Mouse (Mus musculus) forebrain, embryonic 10.5 days (tissue): ENCODE data around the gene Tnfaip2. TPM values are rescaled to one million over a fixed set of nuclear protein-coding genes. Genes with fewer than 3 reads are reported as not detected.

Experiments used
- DNase-seq: peaks from one replicate; pipeline ENCODE4 v3.0.0-alpha.2; 2017; ENCODE audit warnings: low spot score; ENCODE audit errors: extremely low spot score
- H3K27ac ChIP-seq: fragments of 300-500 bp; sonication (generic); 2 replicates; pipeline ENCODE4 v1.5.1; 2016; ENCODE audit warnings: mild to moderate bottlenecking
- H3K27me3 ChIP-seq: fragments of 300-500 bp; sonication (generic); 2 replicates; pipeline ENCODE4 v1.6.1; 2016; ENCODE audit warnings: mild to moderate bottlenecking; ENCODE audit not compliant: poor library complexity, severe bottlenecking
- H3K36me3 ChIP-seq: fragments of 300-500 bp; sonication (generic); replicated peaks from 2 replicates; pipeline ENCODE4 v1.6.1; 2016; ENCODE audit warnings: mild to moderate bottlenecking, moderate library complexity
- H3K4me1 ChIP-seq: fragments of 300-500 bp; sonication (generic); 2 replicates; pipeline ENCODE4 v1.6.1; 2016
- H3K4me3 ChIP-seq: fragments of 300-500 bp; sonication (generic); 2 replicates; pipeline ENCODE4 v1.5.1; 2016; ENCODE audit warnings: mild to moderate bottlenecking, moderate library complexity
- H3K9me3 ChIP-seq: fragments of 300-500 bp; sonication (generic); 2 replicates; pipeline ENCODE4 v1.6.1; 2016; ENCODE audit warnings: mild to moderate bottlenecking, moderate library complexity
- WGBS: fragments of 180-500 bp; shearing (Covaris S2); methylation state at CpG from one replicate; pipeline ENCODE4 v1.1.7; 2016; 5-methylcytosine and 5-hydroxymethylcytosine counted together
- polyA plus RNA-seq: library from polyadenylated mRNA; unstranded; fragments of >200 nt; fragmentation: Nextera tagmentation; extraction: Ambion mirVana; gene quantifications from 2 replicates; pipeline ENCODE4 v1.2.1, GENCODE M21; 2016

The Tnfaip2 gene
- polyA plus RNA-seq, 1 experiment from 2014 or later: 2.1 TPM

- no peak overlapping the region for H3K27ac ChIP-seq
- no peak overlapping the region for H3K4me3 ChIP-seq
- 76% methylated on average over 5 of the region's 5 CpGs for WGBS
- peaks cover 100% of the 10 kb centered on the region for H3K27me3 ChIP-seq
- no peaks in the 10 kb centered on the region for H3K36me3 ChIP-seq
- DNase-seq: no peak
- no peaks in the 10 kb centered on the region for H3K9me3 ChIP-seq
- peaks cover 43% of the 10 kb centered on the region for H3K4me1 ChIP-seq
These were observed 22.4 kb upstream of the Tnfaip2 start for GRCm38 (mm10) chr12:111419918-111420317.

DNA sequence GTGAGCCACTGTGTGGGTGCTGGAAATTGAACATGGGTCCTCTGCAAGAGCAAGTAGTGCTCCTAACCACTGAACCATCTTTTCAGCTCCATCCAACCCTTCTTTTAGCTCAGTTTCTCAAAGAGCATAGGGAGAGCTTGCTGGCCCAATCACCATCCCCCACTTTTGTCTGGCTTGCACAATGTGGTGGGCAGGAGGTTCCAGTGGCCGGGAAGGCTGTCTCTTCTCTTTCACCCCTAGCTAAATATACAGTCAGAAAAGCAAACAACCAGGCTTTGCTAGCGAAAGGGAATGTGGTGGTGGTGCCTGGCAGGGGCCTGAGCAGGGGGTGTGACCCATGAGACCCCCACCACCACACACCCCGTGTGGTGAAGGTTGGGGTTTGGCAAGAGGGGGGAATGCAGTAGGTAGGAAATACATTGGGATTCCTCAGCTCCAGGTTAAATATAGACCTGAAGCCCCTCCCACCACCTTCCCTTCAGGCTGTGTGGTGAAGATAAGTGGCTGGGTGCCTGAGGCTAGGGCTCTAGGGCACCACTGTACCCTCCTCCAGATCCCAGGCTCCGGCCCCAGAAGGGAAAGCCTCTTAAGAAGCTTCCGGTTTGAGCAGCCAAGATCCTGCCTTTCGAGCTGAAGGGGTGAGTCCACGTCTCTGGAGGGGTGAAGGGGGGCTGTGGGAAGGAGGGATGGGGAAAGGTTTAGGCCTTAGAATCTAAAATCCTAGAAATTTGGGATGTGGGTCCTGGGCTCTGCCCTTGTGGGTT lies 21.1 kb upstream of the Tnfaip2 start:
- no peak for DNase-seq
- 49% methylated on average over 7 of the region's 7 CpGs for WGBS
- Histone ChIP-seq H3K4me1 (peaks cover 53% of the 10 kb centered on the region), H3K27ac (no peak overlapping the region), H3K36me3 (no peaks in the 10 kb centered on the region), H3K27me3 (peaks cover 100% of the 10 kb centered on the region), H3K4me3 (no peak overlapping the region), H3K9me3 (no peaks in the 10 kb centered on the region)

- Histone ChIP-seq H3K4me1 (peaks cover 39% of the 10 kb centered on the region), H3K36me3 (no peaks in the 10 kb centered on the region), H3K27ac (no peak overlapping the region), H3K9me3 (no peaks in the 10 kb centered on the region), H3K27me3 (peaks cover 100% of the 10 kb centered on the region), H3K4me3 (peak overlapping the region; percentile 41; the same call in 1 of the 2 replicates)
- WGBS: 36% methylated on average over 5 of the region's 5 CpGs
- DNase-seq: no peak
These were observed 19.4 kb upstream of the Tnfaip2 start for GRCm38 (mm10) chr12:111422852-111423251.

- WGBS: 2% methylated on average over 43 of the region's 43 CpGs
- H3K4me1 ChIP-seq: peaks cover 39% of the 10 kb centered on the region
- H3K36me3 ChIP-seq: no peaks in the 10 kb centered on the region
- no peaks in the 10 kb centered on the region for H3K9me3 ChIP-seq
- no peak for DNase-seq
- H3K4me3 ChIP-seq: peak overlapping the region; percentile 41
- H3K27ac ChIP-seq: no peak overlapping the region
- peaks cover 100% of the 10 kb centered on the region for H3K27me3 ChIP-seq
These were observed 18.6 kb upstream of the Tnfaip2 start for GRCm38 (mm10) chr12:111423570-111424129.

DNA sequence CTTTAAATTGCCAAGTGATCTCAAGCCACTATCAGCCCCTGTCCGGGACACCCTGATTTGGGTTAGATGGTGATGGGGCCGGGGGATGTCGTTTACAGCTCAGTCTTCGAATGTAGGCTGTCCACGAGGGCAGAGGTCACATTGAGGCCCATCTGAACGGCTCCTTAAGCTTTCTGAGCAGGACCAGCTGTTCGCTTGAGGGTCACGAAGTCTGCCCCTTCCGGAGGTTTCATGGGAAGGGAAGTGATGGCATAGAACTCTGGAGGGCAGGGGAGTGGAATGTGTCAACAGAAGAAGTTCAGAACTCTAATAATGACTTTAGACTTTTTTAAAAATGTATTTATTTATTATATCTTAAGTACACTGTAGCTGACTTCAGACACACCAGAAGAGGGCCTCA lies 17.7 kb upstream of the Tnfaip2 start:
- no peaks in the 10 kb centered on the region for H3K36me3 ChIP-seq
- H3K27me3 ChIP-seq: peaks cover 100% of the 10 kb centered on the region
- no peak overlapping the region for H3K4me3 ChIP-seq
- no peaks in the 10 kb centered on the region for H3K9me3 ChIP-seq
- DNase-seq: no peak
- WGBS: 19% methylated on average over 9 of the region's 9 CpGs
- H3K27ac ChIP-seq: no peak overlapping the region
- H3K4me1 ChIP-seq: peaks cover 48% of the 10 kb centered on the region

DNA sequence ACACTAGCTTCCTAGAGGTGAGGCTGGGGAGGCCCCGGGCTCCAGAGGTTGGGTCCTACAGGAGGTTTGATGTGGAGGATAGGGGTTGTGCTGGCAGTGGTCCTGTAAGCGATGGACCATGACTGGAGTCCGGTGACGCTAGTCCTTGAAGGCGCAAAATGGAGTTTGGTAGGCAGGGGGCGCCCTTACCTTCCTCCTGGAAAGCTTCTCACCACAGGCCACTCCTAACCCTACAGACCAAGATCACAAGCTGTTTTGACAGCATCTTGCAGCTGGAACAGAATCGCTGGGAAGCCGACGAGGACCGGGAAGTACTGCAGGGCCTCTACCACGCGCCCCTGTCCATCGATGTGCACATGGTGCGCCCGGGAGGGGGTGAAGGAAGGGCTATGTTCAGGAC lies 17.0 kb upstream of the Tnfaip2 start:
- H3K27me3 ChIP-seq: peaks cover 100% of the 10 kb centered on the region
- 4% methylated on average over 15 of the region's 15 CpGs for WGBS
- H3K9me3 ChIP-seq: no peaks in the 10 kb centered on the region
- H3K27ac ChIP-seq: no peak overlapping the region
- H3K36me3 ChIP-seq: no peaks in the 10 kb centered on the region
- H3K4me1 ChIP-seq: peaks cover 55% of the 10 kb centered on the region
- H3K4me3 ChIP-seq: 0 out of 2 replicates have a peak overlapping the region, but pooled peaks have one; percentile 16
- DNase-seq: peak; percentile 80

GRCm38 (mm10) chr12:111425789-111426460 lies 16.3 kb upstream of the Tnfaip2 start:
- no peaks in the 10 kb centered on the region for H3K9me3 ChIP-seq
- H3K4me1 ChIP-seq: peaks cover 60% of the 10 kb centered on the region
- DNase-seq: peak; percentile 88
- H3K27me3 ChIP-seq: peaks cover 100% of the 10 kb centered on the region
- no peaks in the 10 kb centered on the region for H3K36me3 ChIP-seq
- H3K27ac ChIP-seq: no peak overlapping the region
- WGBS: 18% methylated on average over 29 of the region's 29 CpGs
- H3K4me3 ChIP-seq: 0 out of 2 replicates have a peak overlapping the region, but pooled peaks have one; percentile 16

- Histone ChIP-seq H3K4me3 (no peak overlapping the region), H3K36me3 (no peaks in the 10 kb centered on the region), H3K4me1 (peaks cover 70% of the 10 kb centered on the region), H3K27me3 (peaks cover 100% of the 10 kb centered on the region), H3K27ac (no peak overlapping the region), H3K9me3 (no peaks in the 10 kb centered on the region)
- 46% methylated on average over 12 of the region's 12 CpGs for WGBS
- DNase-seq: peak; percentile 14
These were observed 14.7 kb upstream of the Tnfaip2 start for GRCm38 (mm10) chr12:111427438-111428113.

GRCm38 (mm10) chr12:111428364-111428763 lies 13.9 kb upstream of the Tnfaip2 start:
- Histone ChIP-seq H3K36me3 (no peaks in the 10 kb centered on the region), H3K27ac (0 out of 2 replicates have a peak overlapping the region, but pooled peaks have one; percentile 4), H3K27me3 (peaks cover 100% of the 10 kb centered on the region), H3K4me1 (peaks cover 74% of the 10 kb centered on the region), H3K9me3 (no peaks in the 10 kb centered on the region), H3K4me3 (no peak overlapping the region)
- 13% methylated on average over 8 of the region's 8 CpGs for WGBS
- no peak for DNase-seq

DNA sequence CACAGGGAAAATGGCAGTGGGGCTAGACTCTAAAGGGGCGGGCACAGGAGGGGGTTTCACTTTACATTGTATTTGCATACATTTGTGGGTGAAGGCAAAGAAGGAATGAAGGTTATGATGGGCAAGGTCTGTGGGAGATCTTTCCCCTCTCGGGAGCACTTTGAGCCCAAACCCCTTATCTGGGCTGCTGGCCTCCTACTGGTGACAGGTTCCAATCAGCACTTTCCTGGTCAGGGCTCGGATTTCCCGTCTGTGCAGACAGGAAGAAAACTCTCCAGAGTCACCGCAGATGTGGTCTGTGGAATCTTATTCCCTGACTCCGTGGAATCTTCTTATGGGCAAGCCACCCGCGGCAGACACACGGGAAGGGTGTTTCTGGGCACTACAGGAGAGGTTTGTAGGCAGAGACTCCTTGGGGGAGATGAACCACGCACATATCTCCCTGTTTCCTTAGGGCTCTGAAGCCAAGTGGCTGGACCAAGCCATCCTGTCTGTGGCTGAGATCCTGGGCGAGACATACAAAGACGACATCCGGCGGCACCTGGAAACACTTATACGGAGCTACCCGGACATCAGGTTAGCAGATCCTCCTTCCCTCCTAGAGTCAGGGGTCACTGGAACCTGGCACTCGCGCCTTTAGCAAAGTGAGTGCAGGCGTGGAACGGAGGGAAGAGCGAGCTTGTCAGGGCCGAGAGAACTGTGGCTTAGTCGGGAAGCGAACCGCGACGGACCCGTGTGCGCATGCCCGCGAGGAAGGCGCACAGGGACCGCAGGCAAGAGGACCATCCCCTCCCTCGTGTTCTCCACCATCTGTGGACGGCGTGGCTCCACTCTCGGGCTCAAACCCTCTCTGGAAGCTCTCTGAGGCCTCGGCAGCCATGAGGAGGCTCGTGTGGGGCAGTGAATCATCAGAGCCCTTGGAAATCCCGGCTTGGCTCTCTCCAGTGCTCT lies 13.0 kb upstream of the Tnfaip2 start:
- Histone ChIP-seq H3K4me3 (peak overlapping the region; percentile 52), H3K27me3 (peaks cover 100% of the 10 kb centered on the region), H3K4me1 (peaks cover 74% of the 10 kb centered on the region), H3K36me3 (no peaks in the 10 kb centered on the region), H3K9me3 (no peaks in the 10 kb centered on the region), H3K27ac (peak overlapping the region; percentile 78)
- WGBS: under 1% methylated on average over 40 of the region's 40 CpGs
- DNase-seq: peak; percentile 60

DNA sequence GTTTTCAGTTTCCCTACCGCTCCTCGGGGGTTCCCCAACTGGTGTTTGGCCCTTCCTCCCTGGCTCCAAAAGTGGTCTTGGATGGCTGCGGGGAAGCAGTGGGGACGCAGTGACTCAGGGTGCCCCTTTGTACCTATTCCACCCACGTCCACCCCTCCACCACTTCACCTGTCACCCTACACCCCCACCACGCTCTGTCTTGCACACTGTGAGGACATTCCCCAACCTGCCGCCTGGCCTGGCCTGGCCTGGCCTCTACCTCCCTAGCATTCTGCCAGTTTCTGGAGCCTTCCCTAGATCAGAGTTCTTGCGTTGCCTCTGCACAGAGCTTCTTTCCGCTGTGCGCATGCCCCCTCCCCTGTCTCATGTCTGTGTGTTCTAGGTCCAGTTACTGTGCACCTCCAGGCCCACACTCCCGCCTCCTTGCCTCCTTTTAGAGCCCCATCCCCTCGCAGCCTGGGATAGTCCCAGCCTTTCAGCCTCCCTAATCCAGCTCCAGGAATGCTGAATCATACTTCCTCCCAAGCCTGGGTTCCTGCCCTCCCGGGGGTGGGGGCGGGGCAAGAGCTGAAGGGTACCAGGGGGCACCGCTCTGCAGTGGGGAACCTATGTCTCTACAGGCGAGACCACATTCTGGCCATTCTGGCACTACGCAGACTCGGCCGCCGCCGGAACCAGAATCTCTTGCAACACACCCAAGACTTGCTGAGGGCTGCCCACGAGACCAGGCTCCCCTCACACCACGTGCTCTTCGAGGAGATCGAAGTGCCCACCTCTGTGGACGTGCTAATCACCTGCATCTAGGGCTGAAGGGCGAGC lies 12.0 kb upstream of the Tnfaip2 start:
- Histone ChIP-seq H3K27me3 (peaks cover 100% of the 10 kb centered on the region), H3K36me3 (no peaks in the 10 kb centered on the region), H3K4me1 (peaks cover 76% of the 10 kb centered on the region), H3K9me3 (no peaks in the 10 kb centered on the region), H3K4me3 (peak overlapping the region; percentile 52), H3K27ac (peak overlapping the region; percentile 78)
- 7% methylated on average over 27 of the region's 27 CpGs for WGBS
- DNase-seq: no peak
